Mouse (Mus musculus): Measurements from ENCODE around the gene Camta2. TPM values are rescaled to one million over a fixed set of nuclear protein-coding genes. Genes with fewer than 3 reads are reported as not detected.

Gene Camta2
- total and polyA plus RNA-seq, 2 experiments, result 2.3 to 16.9 TPM

DNA sequence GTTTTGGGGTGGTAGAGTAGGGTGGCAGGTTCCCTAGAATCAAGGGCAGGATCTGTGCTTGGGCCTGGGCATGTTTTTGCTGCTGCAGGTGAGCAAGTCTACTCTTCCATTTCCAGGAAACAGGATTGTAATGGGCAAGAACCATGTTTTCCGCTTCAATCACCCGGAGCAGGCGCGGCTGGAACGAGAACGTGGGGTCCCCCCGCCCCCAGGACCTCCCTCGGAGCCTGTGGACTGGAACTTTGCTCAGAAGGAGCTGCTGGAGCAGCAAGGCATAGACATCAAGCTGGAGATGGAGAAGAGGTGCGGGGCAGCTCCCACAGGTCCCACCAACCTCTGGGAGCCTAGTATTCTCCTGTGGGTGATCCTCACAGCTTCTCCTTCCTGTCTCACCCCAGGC is 36.8 kb upstream of the Camta2 start:
- Histone ChIP-seq H3K4me3 (ENCODE audit: insufficient read depth, low read depth, low read length) (no peak overlapping the region), H3K79me2 (ENCODE audit: control insufficient read depth, insufficient read depth, low read length) (no peaks in the 10 kb centered on the region), H3K4me1 (ENCODE audit: control insufficient read depth, insufficient read depth, low read length) (peaks cover 3% of the 10 kb centered on the region), H3K27ac (replicated peaks; ENCODE audit: insufficient read depth, low read depth, low read length) (no peak overlapping the region), H3K27me3 (ENCODE audit: control insufficient read depth, insufficient read depth, low read length) (no peaks in the 10 kb centered on the region), H3K9ac (ENCODE audit: low read depth, low read length) (no peak overlapping the region), H3K36me3 (ENCODE audit: control insufficient read depth, insufficient read depth, low read length) (peaks cover 52% of the 10 kb centered on the region)
- 96% methylated on average over 9 of the region's 9 CpGs for WGBS
- no peak for TF ChIP-seq POLR2A (IDR thresholded peaks at IDR 0.05; ENCODE audit: extremely low read depth, insufficient read depth, low read length)
- no peak for TF ChIP-seq CTCF (IDR thresholded peaks at IDR 0.05; ENCODE audit: low read depth, low read length)
- no peak for DNase-seq (ENCODE audit: extremely low read depth, low read depth, low spot score)

DNA sequence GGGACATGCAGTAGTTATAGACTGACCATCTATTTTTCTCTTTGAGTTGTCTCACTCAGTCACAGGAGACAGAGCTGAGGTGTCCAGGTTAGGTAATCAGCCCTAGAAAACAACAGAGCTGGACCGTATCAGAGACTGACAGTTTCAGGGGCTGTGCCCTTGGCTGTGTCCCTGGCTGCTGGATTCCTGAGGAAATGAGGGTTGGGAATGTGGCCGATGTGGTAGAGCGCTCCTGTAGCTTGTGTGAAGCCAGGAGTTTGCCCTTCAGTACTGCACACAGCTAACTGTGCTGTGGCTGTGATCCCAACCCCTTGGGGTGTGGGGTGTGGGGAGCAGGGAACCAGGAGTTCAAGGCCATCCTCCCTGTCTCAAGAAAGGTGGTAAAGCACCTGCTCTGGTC is 33.2 kb upstream of the Camta2 start:
- Histone ChIP-seq H3K9ac (ENCODE audit: low read depth, low read length) (no peak overlapping the region), H3K36me3 (ENCODE audit: control insufficient read depth, insufficient read depth, low read length) (peaks cover 50% of the 10 kb centered on the region), H3K79me2 (ENCODE audit: control insufficient read depth, insufficient read depth, low read length) (peaks cover 7% of the 10 kb centered on the region; the same call in 1 of the 2 replicates), H3K27me3 (ENCODE audit: control insufficient read depth, insufficient read depth, low read length) (no peaks in the 10 kb centered on the region), H3K4me1 (ENCODE audit: control insufficient read depth, insufficient read depth, low read length) (no peaks in the 10 kb centered on the region), H3K27ac (replicated peaks; ENCODE audit: insufficient read depth, low read depth, low read length) (no peak overlapping the region), H3K4me3 (ENCODE audit: insufficient read depth, low read depth, low read length) (no peak overlapping the region)
- 89% methylated on average over 3 of the region's 3 CpGs for WGBS
- TF ChIP-seq CTCF (IDR thresholded peaks at IDR 0.05; ENCODE audit: low read depth, low read length) (no peak), POLR2A (IDR thresholded peaks at IDR 0.05; ENCODE audit: extremely low read depth, insufficient read depth, low read length) (no peak)
- no peak for DNase-seq (ENCODE audit: extremely low read depth, low read depth, low spot score)

DNA sequence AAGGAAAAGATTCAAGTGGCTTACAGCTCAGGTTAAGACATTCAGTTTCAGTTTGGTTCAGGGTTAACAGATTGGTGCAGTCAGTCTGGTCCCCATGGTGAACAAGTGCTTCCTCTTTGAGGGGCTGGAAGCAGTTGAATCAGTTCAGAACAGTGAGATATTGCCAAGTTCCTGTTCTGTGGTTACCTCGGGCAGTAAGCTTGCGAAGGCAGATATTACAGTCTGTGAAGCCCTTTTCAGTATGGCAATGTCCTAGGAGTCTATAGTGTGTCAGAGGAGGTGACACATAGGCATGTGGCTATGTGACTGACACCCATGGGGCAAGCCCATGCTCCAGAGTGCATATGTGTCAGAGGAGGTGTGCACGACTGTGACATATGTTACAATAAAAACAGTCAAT is 32.7 kb upstream of the Camta2 start:
- peak; percentile 38 for DNase-seq (ENCODE audit: extremely low read depth, low read depth, low spot score)
- no peak for TF ChIP-seq POLR2A (IDR thresholded peaks at IDR 0.05; ENCODE audit: extremely low read depth, insufficient read depth, low read length)
- no peak for TF ChIP-seq CTCF (IDR thresholded peaks at IDR 0.05; ENCODE audit: low read depth, low read length)

DNA sequence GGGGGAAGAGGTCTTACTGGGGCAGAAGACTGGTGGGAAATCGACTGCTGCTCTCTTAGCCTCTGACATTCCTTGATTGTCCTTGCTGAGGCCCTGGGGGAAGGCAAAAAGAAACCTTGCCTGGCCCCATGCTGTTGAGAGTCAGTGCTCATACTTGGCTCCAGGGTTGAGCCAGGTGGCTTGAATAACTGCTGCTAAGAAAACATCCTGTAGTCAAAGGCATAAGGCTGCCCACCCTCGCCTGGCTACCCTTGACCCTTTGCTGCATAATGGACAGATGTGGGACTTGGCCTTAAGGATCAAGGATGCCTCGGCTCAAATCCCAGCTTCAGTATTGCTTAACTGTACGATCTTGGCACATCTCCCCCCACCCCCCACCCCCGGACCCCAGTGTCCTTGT is 30.6 kb upstream of the Camta2 start:
- Histone ChIP-seq H3K36me3 (ENCODE audit: control insufficient read depth, insufficient read depth, low read length) (peaks cover 40% of the 10 kb centered on the region), H3K27me3 (ENCODE audit: control insufficient read depth, insufficient read depth, low read length) (no peaks in the 10 kb centered on the region), H3K4me1 (ENCODE audit: control insufficient read depth, insufficient read depth, low read length) (no peaks in the 10 kb centered on the region), H3K9ac (ENCODE audit: low read depth, low read length) (no peak overlapping the region), H3K4me3 (ENCODE audit: insufficient read depth, low read depth, low read length) (no peak overlapping the region), H3K79me2 (ENCODE audit: control insufficient read depth, insufficient read depth, low read length) (peaks cover 12% of the 10 kb centered on the region; the same call in 1 of the 2 replicates), H3K27ac (replicated peaks; ENCODE audit: insufficient read depth, low read depth, low read length) (no peak overlapping the region)
- DNase-seq (ENCODE audit: extremely low read depth, low read depth, low spot score), result no peak
- TF ChIP-seq CTCF (IDR thresholded peaks at IDR 0.05; ENCODE audit: low read depth, low read length) (no peak), POLR2A (IDR thresholded peaks at IDR 0.05; ENCODE audit: extremely low read depth, insufficient read depth, low read length) (no peak)
- WGBS, result 80% methylated on average over 5 of the region's 5 CpGs

More for the DNA sequence above, 32.7 kb upstream of the Camta2 start:
- WGBS, result 77% methylated on average over 3 of the region's 3 CpGs
- Histone ChIP-seq H3K4me1 (ENCODE audit: control insufficient read depth, insufficient read depth, low read length) (no peaks in the 10 kb centered on the region), H3K36me3 (ENCODE audit: control insufficient read depth, insufficient read depth, low read length) (peaks cover 46% of the 10 kb centered on the region), H3K4me3 (ENCODE audit: insufficient read depth, low read depth, low read length) (no peak overlapping the region), H3K9ac (ENCODE audit: low read depth, low read length) (no peak overlapping the region), H3K27me3 (ENCODE audit: control insufficient read depth, insufficient read depth, low read length) (no peaks in the 10 kb centered on the region), H3K27ac (replicated peaks; ENCODE audit: insufficient read depth, low read depth, low read length) (no peak overlapping the region), H3K79me2 (ENCODE audit: control insufficient read depth, insufficient read depth, low read length) (peaks cover 7% of the 10 kb centered on the region; the same call in 1 of the 2 replicates)

DNA sequence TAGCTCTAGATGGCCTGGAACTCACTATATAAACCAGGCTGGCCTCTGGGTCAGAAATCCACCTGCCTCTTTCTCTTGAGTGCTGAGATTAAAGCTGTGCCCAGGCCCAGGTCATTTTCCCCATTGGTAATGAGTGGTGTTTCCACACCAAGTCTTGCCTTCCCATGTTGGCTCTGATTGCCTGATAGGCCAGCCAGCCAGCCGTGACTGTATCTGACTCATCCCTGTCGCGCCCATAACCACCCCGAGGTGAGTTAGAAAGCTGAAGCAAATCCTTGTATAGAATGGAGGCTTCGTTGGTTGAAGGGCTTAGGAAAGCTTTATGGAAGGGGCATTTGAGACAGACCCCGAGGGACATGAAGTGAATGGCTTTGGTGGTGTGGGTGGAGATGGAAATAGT is 27.9 kb upstream of the Camta2 start:
- no peaks in the 10 kb centered on the region for H3K27me3 ChIP-seq (ENCODE audit: control insufficient read depth, insufficient read depth, low read length)
- peaks cover 10% of the 10 kb centered on the region for H3K4me1 ChIP-seq (ENCODE audit: control insufficient read depth, insufficient read depth, low read length)
- peaks cover 12% of the 10 kb centered on the region; the same call in 1 of the 2 replicates for H3K79me2 ChIP-seq (ENCODE audit: control insufficient read depth, insufficient read depth, low read length)
- H3K4me3 ChIP-seq (ENCODE audit: insufficient read depth, low read depth, low read length), result no peak overlapping the region
- H3K36me3 ChIP-seq (ENCODE audit: control insufficient read depth, insufficient read depth, low read length), result peaks cover 44% of the 10 kb centered on the region
- no peak overlapping the region for H3K27ac ChIP-seq (replicated peaks; ENCODE audit: insufficient read depth, low read depth, low read length)
- TF ChIP-seq CTCF (IDR thresholded peaks at IDR 0.05; ENCODE audit: low read depth, low read length) (no peak), POLR2A (IDR thresholded peaks at IDR 0.05; ENCODE audit: extremely low read depth, insufficient read depth, low read length) (no peak)
- no peak for DNase-seq (ENCODE audit: extremely low read depth, low read depth, low spot score)
- no peak overlapping the region for H3K9ac ChIP-seq (ENCODE audit: low read depth, low read length)
- 86% methylated on average over 6 of the region's 6 CpGs for WGBS

DNA sequence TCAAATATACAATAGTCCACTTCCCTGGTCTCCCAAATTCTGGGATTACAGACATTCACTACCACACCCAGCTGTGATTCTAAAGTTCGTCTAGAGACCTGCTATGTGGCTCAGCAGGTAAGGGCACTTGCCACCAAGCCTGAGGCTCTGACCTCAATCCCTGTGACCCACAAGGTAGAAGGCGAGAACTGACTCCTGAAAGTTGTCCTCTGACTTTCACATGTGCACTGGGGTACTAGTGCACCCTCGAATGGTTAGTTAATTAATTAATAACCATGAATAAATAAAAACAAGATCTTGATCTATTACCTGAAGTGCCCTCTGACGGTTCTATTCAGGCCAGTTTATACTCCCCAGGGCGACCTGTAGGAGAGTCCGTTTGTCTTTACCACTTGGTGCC is 25.3 kb upstream of the Camta2 start:
- Histone ChIP-seq H3K9ac (ENCODE audit: low read depth, low read length) (no peak overlapping the region), H3K4me3 (ENCODE audit: insufficient read depth, low read depth, low read length) (no peak overlapping the region), H3K4me1 (ENCODE audit: control insufficient read depth, insufficient read depth, low read length) (peaks cover 10% of the 10 kb centered on the region), H3K36me3 (ENCODE audit: control insufficient read depth, insufficient read depth, low read length) (peaks cover 54% of the 10 kb centered on the region), H3K79me2 (ENCODE audit: control insufficient read depth, insufficient read depth, low read length) (peaks cover 9% of the 10 kb centered on the region; the same call in 1 of the 2 replicates), H3K27me3 (ENCODE audit: control insufficient read depth, insufficient read depth, low read length) (no peaks in the 10 kb centered on the region), H3K27ac (replicated peaks; ENCODE audit: insufficient read depth, low read depth, low read length) (peak overlapping the region; percentile 83)
- WGBS, result 25% methylated on average over 6 of the region's 6 CpGs
- TF ChIP-seq CTCF (IDR thresholded peaks at IDR 0.05; ENCODE audit: low read depth, low read length), result no peak
- TF ChIP-seq POLR2A (IDR thresholded peaks at IDR 0.05; ENCODE audit: extremely low read depth, insufficient read depth, low read length), result no peak
- peak; percentile 96 for DNase-seq (ENCODE audit: extremely low read depth, low read depth, low spot score)
